Mouse (Mus musculus) embryonic fibroblast, embryonic 13.5 days (primary cell): ENCODE data around the gene Minos1. TPM values are rescaled to one million over a fixed set of nuclear protein-coding genes. Genes with fewer than 3 reads are reported as not detected.

Experiments
- H3K27ac ChIP-seq: 2 replicates; pipeline ENCODE4 v1.5.1; 2012; ENCODE audit warnings: low read length, control low read depth, inconsistent platforms; ENCODE audit not compliant: insufficient read depth
- H3K4me1 ChIP-seq: 2 replicates; pipeline ENCODE4 v1.6.1; 2011; ENCODE audit warnings: low read length; ENCODE audit not compliant: control insufficient read depth, insufficient read depth
- H3K4me3 ChIP-seq: 2 replicates; pipeline ENCODE4 v1.5.1; 2011; ENCODE audit warnings: mild to moderate bottlenecking, control low read depth, low read length; ENCODE audit not compliant: insufficient read depth
- CTCF ChIP-seq: IDR thresholded peaks from 2 replicates; pipeline ENCODE4 v1.5.1; 2011; ENCODE audit warnings: mild to moderate bottlenecking, control low read depth, low read length, moderate library complexity, borderline replicate concordance; ENCODE audit not compliant: insufficient read depth
- POLR2A ChIP-seq: IDR thresholded peaks from 2 replicates; pipeline ENCODE4 v1.6.1; 2011; ENCODE audit warnings: low read depth, mild to moderate bottlenecking, control low read depth, low read length, moderate library complexity
- polyA plus RNA-seq: library from polyadenylated mRNA; stranded (reverse); fragments of >200 nt; gene quantifications from 2 replicates; pipeline ENCODE4 v1.2.4, GENCODE M21; 2011; ENCODE audit warnings: low read depth; ENCODE audit not compliant: missing spikeins, insufficient read length

Gene Minos1
- polyA plus RNA-seq: 178 and 193 TPM in 2 replicates

DNA sequence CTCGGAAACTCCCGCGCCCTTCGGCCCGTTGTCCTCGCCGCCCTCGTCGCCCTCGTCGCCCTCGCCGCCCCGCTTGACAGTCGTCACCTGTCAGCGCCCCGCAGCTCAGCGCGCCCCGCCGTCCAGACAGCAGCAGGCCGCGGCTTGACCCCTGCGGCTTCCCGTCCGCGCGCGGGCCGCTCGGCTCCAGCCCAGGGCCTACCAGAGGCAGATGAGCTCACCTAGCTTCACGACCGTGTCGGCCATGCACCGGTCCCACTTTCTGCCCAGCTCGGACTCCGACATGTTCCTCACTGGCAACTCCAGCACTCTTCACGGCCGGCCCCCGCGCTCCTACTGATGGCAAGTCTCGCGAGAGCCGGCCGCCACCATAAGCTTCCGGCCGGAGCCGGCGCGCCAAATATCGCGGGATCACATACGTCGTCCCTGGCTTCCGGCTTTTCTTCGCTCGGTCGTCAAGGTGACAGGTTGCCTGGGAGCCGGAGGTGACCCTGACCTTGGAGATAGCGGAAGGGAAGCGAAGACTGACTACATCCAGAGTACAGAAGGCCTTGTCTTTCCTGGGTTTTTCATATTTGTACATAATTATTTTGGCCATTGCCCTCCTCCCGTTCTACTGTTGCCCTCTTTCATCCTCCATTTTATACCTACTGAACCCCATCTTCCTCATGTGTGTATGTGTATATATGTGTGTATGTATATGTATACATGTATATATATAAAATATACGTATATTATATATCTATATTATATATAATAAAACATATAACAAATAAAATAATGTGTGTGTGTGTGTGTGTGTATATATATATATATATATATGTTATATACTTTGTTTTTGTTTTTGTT, at the start of gene Minos1:
Minos1 (minus strand) TSS at position 413 of the 849 bp plus-strand sequence.
- peak within 1 kb of the TSS; percentile 52 for H3K27ac ChIP-seq
- TF ChIP-seq CTCF (no peak), POLR2A (peak; percentile 90)
- H3K4me3 ChIP-seq: peak within 1 kb of the TSS; percentile 69
- no peaks in the 10 kb centered on the region; the same call in 1 of the 2 replicates for H3K4me1 ChIP-seq

DNA sequence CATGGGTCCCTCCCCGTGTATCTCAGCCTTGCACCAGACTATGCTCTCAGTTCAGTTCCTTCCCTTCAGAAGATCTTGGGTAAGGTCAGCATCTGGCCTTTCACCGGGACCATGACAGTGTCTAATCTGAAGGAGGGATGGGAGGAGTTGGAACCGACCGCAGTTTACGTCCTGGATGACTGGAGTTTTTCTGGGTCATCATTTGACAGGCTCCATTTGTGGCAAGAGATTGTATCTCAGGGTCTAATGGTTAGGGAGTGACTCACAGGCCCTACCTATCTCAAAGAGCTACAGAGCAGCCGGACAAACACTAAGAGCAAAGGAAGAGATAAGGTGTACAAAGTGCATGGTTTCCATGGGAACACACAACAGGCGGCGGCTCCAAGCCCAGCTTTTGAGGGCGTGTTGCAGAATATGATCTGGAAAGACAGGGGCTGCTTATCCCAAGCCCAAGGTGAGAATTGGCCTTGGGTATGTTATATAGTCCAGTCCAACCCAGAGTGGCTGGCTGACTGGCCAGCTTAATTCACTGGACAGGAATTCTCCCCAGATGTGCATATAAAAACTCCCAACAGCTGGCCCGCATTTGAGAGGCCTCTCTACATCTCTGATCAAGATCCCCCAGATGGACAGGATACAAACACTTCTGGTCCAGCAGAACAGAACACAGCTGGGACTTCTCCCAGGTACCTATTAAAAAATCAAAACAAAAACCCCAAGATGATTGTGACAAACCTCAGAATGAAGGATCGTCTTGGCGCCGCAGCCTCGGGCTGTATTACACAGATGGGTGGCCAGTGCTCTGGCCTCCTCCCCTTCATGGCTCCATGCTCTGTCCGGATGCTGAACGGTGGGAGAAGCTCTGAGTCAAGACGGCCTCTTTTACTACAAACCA, 49.1 kb upstream of the Minos1 start:
- TF ChIP-seq POLR2A (no peak), CTCF (no peak)
- Histone ChIP-seq H3K27ac (no peak overlapping the region), H3K4me3 (no peak overlapping the region), H3K4me1 (no peaks in the 10 kb centered on the region)

DNA sequence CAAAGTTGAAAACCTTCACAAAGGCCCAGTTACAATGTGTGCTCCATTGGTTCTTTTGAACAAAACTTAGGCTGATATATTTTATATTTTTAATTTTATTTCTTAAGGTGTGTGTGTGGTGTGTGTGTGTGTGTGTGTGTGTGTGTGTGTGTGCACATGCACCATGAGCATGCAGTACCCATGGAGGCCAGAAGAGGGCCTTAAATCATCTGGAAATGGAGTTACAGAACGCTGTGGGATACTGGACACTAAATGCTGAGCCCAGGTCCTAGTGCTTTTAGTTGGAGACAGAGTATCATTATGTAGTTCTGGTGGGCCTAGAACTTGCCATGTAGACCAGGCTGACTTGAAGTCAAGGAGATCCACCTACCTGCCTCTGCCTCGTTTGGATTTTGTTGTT, 48.3 kb upstream of the Minos1 start:
- Histone ChIP-seq H3K4me3 (no peak overlapping the region), H3K27ac (no peak overlapping the region), H3K4me1 (no peaks in the 10 kb centered on the region)
- TF ChIP-seq POLR2A (no peak), CTCF (no peak)

DNA sequence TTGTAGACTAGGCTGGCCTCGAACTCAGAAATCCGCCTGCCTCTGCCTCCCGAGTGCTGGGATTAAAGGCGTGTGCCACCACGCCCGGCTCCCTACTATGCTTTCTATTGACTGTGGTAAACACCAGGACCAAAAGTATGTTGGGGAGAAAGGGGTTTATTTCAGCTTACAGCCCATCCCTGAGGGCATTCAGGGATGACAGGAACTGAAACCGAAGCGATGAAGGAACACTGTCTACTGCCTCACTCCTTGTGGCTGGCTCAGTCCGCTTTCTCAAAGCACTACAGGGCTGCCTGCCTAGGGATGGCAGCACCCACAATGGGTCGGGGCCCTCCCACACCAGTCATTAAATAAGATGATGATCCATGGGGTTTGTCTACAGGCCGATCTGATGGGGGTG, 47.5 kb upstream of the Minos1 start:
- Histone ChIP-seq H3K4me3 (no peak overlapping the region), H3K4me1 (no peaks in the 10 kb centered on the region), H3K27ac (no peak overlapping the region)
- TF ChIP-seq CTCF (no peak), POLR2A (no peak)

DNA sequence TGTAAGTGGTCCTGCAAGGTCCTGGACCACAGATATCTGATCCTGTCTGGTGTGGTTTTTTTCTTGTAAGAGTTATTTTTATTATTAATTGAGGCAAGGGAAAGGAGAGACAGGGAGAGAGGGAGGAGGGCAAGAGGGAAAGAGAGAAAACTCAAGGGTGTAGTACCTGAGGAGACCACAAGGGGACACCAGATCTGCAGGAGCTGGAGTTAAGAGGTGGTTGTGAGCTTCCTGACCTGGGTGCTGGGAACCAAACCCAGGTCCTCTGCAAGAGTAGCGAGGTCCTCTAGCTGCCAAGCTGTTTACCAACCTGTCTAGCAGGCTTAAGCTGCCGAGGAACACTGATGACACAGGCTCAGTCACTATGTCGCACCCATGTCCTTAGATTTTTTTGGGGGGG, 47.0 kb upstream of the Minos1 start:
- Histone ChIP-seq H3K4me3 (no peak overlapping the region), H3K4me1 (no peaks in the 10 kb centered on the region), H3K27ac (no peak overlapping the region)
- TF ChIP-seq CTCF (no peak), POLR2A (no peak)

DNA sequence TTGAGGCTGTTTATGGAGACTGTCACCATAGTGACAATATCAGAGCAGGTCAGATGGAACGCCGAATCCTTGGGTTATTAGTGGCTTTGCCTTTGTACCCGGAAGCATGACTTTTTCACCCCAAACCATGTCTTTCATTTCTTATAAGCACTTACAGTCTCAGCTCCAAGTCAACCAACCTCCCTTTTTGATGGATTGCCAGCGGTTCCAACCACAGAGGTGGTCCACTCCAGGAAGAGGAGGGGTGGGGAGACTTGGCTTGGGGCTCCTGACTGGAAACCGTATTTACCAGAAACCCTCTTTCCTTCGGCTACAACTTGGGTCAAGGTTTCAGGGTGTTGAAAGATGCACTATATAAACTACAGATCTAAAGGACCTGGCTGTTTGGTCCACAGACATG, 45.1 kb upstream of the Minos1 start:
- Histone ChIP-seq H3K4me1 (no peaks in the 10 kb centered on the region), H3K27ac (no peak overlapping the region), H3K4me3 (no peak overlapping the region)
- TF ChIP-seq CTCF (no peak), POLR2A (no peak)

DNA sequence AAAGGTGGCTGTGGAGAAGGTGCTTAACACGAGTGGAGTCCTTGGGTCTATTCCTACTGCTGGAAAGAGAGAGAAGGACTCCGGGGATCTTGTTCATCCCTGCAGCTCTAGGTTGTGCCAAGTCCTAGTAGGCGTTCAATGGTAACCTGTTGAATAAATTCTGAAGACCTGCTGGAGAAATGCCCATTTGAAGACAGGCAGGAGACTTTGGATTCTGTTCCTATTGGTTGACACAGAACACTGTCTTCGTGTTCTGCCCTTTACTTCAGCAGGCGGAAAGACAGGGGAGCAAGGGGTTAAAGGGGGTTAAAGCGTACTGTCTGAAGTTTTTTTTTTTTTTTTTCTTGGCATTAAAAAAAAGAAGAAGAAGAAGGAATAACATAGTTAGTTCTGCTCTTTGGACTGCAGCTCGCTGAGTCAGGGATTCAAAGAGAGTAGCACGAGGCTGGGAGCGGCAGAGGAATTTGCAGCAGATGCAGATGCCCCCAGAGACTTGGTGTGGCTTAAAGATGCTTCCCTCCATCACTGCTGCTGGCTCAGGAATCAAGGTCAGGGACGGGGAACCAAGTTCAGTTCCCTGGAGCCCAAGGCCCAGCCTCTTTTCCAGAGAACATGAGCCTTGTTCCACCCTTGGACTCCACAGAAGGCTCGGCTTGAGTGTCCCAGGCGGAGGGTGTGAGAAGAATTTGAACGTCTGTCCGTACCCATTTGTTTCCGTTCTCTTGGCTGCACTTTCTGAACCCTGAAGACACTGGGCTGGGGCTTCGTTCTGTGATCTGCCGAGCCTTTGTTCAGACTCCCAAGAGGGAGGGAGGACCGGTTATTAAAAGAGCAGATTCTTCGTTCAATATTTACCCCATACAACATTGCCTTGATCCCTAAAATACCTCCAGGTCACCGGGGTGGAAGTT, 44.4 kb upstream of the Minos1 start:
- H3K4me1 ChIP-seq: no peaks in the 10 kb centered on the region
- TF ChIP-seq CTCF (no peak), POLR2A (no peak)
- no peak overlapping the region for H3K27ac ChIP-seq
- H3K4me3 ChIP-seq: no peak overlapping the region

DNA sequence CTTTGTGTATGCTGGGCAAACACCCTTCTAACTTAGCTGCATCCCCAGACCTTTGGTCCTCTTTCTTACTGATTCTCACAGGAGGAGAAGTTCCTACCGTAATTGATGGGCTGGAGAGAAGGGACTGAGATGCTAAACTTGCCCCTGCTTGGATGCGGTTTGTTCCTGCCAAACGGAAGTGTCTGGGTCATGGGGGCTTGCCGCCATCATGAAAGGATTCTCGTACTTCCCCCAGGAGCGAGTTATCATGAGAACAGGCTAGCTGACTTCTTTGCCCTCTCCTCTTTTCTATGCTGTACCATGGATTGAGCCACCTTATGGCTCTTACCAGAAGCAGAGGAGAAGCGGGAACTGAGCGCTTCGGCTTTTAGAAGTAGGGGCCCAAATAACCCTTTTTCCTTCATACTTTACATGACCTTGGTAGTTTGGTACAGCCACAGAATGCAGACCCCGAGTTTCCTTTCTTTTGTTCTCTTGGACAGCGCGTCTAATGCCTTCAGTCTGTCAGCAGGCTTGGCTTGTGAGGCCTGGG, 38.9 kb upstream of the Minos1 start:
- H3K4me3 ChIP-seq: no peak overlapping the region
- no peaks in the 10 kb centered on the region for H3K4me1 ChIP-seq
- H3K27ac ChIP-seq: no peak overlapping the region
- TF ChIP-seq CTCF (no peak), POLR2A (no peak)

DNA sequence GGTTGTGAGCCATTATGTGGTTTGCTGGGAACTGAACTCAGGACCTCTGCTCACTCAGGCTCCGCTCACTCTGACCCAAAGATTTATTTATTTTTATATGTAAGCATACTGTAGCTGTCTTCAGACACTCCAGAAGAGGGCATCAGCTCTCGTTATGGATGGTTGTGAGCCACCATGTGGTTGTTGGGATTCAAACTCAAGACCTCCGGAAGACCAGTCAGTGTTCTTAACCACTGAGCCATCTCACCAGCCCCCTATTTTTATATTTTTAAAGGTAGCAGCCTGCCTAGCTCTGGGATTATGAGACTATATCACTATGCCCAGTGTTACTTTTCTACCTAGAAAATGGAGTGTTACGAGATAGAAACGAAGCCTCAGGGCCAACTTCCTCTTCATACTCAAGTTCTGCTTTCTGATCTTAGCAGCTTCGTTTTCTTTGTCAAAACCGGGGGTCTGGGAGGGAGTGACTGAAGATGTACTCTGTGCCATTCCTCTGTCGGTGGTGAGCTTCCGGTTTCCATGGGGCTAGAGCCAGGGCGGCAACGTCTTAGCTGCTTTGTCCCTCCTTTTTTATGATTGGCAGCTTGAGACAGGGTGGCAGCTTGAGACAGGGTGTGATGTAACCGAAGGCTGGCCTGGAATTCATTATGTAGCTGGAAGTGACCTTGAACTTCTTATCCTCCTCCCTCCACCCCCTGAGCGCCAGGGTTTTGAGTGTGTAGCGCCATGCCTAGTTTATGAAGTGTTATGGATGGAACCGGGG, 38.3 kb upstream of the Minos1 start:
- H3K4me3 ChIP-seq: no peak overlapping the region
- H3K27ac ChIP-seq: no peak overlapping the region
- no peak for TF ChIP-seq CTCF
- TF ChIP-seq POLR2A: no peak
- H3K4me1 ChIP-seq: no peaks in the 10 kb centered on the region
